Mouse (Mus musculus) urinary bladder, postnatal 25 days (tissue): ENCODE results near the gene Prc1.

Experiments used
- DNase-seq: peaks from one replicate; pipeline ENCODE4 v3.0.0; 2022; ENCODE audit warnings: low spot score

Gene Prc1

GRCm38 (mm10) chr7:80294062-80294763 lies at the start of gene Prc1:
TSS of gene Prc1 (plus strand) at chr7:80294450.
- DNase-seq, result peak; percentile 94

DNA sequence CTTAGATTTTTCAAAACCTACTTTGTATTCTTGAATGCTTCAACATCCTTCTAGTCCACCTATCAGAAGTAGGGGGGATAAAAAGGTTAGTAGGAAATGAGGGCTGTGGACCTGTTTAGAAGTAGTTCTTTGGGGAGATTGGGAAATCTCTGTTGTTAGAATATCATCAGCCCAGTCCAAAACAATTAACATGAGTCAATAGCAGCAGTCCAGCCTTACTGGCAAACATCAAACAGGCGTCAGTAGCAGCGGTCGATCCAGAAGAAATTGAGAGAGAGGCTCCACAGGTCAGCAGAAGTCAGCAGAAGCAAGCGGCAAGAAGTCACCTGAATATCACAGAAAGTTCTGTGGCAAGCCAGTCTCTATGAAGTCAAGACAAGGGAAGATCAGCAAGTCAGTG lies 49.4 kb upstream of the Prc1 start:
- DNase-seq, result no peak

DNA sequence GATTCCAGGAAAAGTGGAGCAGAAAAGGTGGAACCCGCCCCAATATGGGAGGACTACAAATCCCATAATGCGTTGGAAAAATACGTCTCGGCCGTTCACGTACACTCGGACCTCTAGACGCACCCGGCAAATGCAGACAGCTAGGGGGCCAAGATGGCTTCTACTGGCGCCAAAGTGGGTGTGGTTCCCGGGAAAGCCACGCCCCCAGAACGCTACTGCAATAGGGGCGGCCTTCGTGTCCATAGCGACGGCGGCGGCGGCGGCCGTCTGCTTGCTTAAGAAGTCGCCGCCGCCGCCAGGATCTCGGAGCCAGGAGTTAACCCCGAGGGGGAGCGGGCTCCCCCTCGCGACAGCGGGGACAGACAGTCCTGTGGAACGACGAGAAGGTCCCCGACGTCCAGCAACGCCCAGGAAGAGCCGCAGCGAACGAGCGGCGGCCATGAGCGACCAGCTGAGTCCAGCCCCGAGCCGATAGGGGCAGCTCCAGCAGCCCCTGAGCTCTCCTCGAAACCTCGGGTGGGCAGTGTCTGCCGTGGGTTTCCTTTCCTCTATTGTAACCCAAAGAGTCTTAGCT lies 48.0 kb upstream of the Prc1 start, which contains the start of gene Ttll13:
TSS of gene Ttll13 (plus strand) at position 229 of the 574 bp plus-strand sequence.
- DNase-seq, result peak; percentile 96

- no peak for DNase-seq
These were observed 47.4 kb upstream of the Prc1 start for GRCm38 (mm10) chr7:80246859-80247258.

DNA sequence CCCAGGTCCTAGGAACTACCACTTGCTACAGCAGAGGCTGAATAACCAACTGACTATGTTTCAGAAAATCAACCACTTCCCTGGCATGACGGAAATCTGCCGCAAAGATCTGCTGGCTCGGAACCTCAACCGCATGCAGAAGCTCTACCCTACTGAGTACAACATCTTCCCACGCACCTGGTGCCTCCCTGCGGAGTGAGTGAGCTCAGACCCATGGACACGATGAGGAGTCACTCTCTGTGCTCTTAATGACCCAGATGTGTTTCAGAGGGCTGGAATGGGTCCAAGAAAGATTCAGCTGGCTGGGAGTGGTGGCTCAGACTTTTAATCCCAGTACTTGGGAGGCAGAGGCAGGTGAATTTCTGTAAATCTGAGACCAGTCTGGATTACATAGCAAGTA lies 41.8 kb upstream of the Prc1 start:
- DNase-seq, result no peak

DNA sequence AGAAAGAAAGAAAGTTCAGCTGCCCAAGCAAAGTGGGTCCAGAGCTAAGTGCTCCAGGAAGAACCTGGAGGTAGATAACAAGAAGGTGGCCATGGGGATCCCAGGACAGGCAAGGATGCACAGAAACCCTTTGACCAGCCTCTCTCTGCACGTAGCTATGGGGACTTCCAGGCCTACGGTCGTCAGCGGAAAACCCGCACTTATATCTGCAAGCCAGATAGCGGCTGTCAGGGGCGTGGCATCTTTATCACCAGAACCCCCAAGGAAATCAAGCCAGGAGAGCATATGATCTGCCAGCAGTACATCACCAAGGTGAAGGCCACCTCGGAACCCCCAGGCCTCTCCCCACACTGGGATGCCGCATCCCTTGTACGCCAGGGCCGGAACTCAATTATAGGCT lies 41.4 kb upstream of the Prc1 start:
- no peak for DNase-seq

DNA sequence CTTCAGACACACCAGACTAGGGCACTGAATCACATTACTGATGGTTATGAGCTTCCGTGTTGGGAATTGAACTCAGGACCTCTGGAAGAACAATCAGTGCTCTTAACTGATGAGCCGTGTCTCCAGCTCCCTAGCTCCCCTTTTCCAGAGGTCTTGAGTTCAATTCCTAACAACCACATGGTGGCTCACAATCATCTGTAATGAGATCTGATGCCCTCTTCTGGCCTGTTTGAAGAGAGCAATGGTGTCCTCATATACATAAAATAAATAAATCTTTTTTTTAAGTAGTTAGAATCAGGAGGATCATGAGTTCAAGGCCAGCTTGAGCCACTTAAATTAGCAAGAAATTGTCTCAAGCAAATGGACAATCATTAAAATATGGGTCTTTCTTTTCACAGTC lies 38.3 kb upstream of the Prc1 start:
- DNase-seq, result no peak

DNA sequence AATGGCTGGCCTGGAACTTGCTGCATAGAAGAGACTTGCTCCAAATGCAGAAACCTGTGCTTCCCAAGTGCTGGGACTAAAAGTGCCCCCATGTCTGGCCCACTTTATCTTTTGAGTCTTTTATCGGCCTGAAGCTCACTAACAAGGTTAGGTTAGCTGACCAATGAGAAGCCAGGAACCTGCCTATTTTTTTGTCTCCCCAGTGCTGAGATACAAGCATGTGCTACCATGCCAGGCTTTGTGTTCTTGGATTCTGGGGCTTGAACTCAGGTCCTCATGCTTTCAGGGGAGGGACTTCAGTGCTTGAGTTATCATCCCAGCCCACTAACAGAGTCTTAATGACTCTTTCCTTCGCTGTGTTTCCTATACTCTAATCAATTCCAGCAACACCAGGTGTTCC lies 36.5 kb upstream of the Prc1 start:
- DNase-seq, result no peak

DNA sequence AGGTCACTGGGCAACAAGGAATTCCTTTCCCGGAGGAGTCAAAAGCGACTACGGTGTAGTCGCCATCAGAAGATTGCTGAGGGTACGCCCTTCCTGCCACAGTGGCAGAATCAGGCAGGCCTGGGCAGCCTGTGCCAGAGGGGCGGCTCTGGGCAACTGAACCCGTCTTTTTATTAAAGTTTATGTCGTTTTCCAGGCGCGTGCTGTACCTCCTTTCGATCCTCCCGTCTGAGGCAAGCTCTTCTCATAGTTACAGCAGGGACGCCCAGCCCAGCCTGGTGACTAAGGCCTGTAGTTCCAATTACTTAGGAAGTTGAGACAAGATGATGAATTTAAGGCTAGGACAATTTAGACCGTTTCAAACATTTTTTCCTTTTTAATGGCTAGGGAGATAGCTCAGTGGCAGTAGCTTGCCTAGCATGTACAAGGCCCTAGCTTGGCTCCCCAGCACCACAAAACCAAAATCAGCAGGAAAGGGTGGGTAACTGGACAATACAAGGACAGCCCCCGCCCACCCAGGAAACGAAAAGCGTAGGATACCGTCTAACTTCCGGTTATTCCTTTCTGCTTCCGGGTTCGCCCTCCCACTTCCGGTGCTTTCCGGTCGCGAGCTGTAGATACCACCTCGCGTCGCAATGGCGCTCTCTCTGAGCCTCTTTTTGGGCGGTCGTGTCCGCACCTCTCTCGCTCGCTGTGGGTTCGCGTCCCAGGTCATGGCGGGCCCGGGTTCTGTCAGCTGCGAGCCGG lies 33.5 kb upstream of the Prc1 start, which contains the start of gene Ngrn:
TSS of gene Ngrn (plus strand) at position 591 of the 747 bp plus-strand sequence.
- DNase-seq, result peak; percentile 82

DNA sequence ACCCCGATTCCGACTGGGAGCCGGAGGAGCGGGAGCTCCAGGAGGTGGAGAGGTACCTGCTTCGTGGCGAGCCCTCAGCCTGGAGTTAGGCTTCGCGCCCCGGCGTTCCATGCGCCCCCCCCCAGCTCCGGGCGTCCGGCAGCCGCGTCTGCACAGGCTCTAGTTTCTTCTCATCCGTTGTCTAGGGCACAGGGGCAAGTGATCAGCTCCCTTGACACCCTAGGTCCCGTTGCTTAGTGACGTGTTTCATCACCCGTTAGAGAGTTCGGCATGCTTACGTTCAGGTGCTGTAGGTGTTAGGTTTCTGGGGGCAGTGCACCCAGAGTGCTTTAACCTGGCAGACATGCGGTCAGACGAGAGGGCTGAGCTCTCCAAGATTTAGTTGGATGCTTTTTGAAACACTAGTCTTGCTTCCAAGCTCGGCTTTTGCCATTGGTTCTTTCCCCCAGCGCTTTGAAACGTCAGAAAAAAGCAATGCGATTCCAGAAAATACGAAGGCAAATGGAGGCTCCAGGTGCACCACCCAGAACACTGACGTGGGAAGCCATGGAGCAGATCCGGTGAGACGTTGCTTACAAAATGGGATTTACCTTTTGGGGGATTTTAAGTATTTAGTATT lies 32.8 kb upstream of the Prc1 start:
- DNase-seq, result no peak

GRCm38 (mm10) chr7:80264606-80265005 lies 29.6 kb upstream of the Prc1 start:
- DNase-seq, result no peak

DNA sequence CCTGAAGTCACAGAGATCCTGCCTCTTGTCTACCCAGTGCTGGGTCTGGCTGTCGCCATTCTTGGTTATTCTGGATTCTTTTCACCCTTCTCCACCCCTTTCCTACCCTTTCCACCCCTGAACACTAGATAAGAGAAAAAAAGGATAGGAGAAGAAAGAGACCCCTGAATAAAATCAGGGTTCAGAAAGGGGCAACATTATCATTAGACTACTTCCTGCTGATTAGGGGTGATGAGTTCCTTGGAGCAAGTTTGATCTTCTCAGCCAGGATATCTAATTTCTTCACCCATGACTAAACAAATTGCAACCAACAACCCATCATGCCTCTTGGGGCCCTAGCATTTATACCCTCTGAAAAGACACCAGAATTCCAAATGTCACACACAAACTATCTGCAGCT lies 26.5 kb upstream of the Prc1 start:
- no peak for DNase-seq

DNA sequence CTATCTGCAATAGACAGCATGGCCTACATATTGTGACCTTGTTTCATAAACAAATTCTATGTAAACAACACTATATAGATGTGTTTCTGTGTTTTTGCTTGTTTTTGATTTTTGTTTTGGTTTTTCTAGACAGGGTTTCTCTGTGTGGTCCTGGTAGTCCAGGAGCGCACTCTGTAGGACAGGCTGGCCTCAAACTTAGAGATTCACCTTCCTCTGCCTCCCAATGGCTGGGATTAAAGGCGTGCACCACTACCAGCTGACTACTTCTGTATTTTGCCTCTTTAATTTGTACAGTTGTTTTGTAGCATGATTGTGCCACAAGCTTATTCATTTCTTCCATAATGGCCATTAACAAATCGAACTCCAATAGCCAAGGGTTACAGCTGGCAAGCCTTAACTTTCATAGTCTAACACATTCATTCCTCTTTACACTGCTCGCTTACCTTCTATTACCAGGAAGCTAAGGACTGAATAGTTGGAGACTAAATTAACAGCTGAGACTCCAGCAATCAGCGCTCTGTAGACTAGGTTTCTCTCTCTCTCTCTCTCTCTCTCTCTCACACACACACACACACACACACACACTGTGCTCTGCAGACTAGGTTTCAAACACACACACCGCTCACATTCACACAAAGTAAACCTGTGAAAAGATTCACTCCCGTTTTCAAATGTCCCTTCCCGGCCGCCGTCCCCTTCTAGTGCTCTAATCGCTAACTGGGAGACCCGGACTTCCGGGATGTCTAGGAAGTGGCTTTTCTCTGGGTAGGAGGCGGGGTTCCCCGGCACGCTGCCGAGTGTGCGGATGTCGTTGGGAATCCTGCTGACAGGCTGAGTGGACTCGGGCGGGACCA lies 25.1 kb upstream of the Prc1 start, which contains the start of gene Vps33b:
TSS of gene Vps33b (plus strand) at position 753 of the 854 bp plus-strand sequence.
- DNase-seq, result peak; percentile 96

GRCm38 (mm10) chr7:80269751-80270255 lies 24.4 kb upstream of the Prc1 start:
- DNase-seq, result no peak

- DNase-seq, result no peak
These were observed 20.8 kb upstream of the Prc1 start for GRCm38 (mm10) chr7:80273456-80273855.

- no peak for DNase-seq
These were observed 17.9 kb upstream of the Prc1 start for GRCm38 (mm10) chr7:80276374-80276773.

DNA sequence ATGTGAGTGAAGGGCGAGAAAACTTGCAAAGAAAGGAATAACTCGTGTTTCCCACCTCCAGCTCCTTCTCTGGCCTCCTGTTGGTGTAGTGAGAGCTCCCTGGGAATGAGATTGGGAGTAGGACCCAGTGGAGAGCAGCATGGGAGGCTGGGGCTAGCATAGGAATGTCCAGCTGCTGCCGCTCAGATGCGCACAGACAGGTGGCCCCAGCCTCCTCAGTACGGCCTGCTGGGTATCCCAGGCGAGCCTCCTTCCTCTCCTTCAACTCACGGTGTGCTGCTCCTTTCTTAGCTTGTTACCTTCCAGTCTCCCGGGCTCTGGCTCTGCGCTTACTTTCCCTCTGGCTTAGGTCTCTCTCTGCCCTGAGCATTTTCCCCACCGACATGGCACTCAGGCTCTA lies 14.2 kb upstream of the Prc1 start:
- no peak for DNase-seq

DNA sequence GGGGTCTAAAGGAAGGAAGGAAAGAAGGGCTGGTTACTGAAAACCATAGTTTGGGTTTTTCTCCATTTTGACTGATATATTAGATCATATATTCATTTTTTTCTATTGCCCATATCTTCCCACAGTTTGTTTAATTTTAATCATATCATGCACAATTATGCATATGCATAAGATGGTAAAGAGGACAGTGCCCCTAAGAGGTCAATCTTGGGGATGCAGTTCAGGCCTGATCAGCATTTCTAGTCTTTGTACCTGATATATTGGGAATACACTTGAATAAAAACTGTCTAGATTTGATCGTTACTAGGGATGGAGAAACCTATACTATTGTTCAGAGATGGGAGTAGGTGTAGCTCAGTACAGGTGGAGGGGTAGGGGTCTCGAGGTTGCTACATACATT lies 13.3 kb upstream of the Prc1 start:
- DNase-seq, result no peak

GRCm38 (mm10) chr7:80281646-80282045 lies 12.6 kb upstream of the Prc1 start:
- DNase-seq, result no peak

- DNase-seq, result no peak
These were observed 10.9 kb upstream of the Prc1 start for GRCm38 (mm10) chr7:80283226-80283918.

- DNase-seq, result no peak
These were observed 9.9 kb upstream of the Prc1 start for GRCm38 (mm10) chr7:80284391-80284790.
